In the genomic region with DNA sequence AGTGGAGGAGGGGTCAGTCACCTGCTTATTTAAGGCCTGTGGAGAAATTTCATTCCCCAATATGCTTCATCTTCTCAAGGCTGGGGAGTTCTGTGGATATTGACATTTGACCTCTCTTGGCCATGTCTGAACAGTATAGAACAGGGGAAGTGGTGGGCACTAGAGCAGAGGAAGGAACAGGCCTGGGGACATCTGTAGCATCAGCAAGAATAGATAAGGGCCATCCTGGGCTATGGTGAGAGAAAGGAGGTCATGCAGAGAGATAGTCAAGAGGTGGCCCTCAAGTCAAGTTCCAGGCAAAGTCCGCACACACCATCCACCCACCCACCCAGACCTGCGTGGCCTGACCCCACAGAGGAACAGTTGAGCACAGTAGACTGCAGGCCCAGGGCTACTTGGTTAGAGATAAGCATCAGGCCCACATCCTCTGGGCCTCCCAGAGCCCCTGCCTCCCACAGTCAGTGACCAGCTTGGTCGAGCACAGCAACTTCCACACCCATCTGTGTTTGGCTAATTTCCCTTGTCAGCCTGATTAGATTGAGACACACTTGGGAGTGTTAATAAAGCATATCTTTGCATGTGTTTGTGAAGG, we compare ENCODE assay signal across 9 mouse cellular contexts. TPM values are rescaled to one million over a fixed set of nuclear protein-coding genes. Genes with fewer than 3 reads are reported as not detected.
A peak's percentile ranks its signal among the peaks of the same experiment; 100 is the strongest.
DNase-seq lines count a peak whose midpoint lies in the region; ATAC-seq lines count a peak whose summit lies in the region.
"Had no signal": no experiment of that assay in that cellular context is flagged by ENCODE, and none has a peak within 500 bp of the region (broad histone marks: within the 10 kb centered on the region; RNA-seq: fewer than 3 reads in every experiment).

No protein-coding gene starts in this region.

- 0 out of 2 replicates have a peak overlapping the region, but pooled peaks have one; percentile 14 for H3K4me2 ChIP-seq in forebrain, embryonic 14.5 days (ENCODE audit: low read length)
- H3K4me2 ChIP-seq in hindbrain, embryonic 15.5 days, result no peak overlapping the region

- H3K27me3 ChIP-seq in forebrain, embryonic 14.5 days (replicated peaks; ENCODE audit: control insufficient read depth, insufficient read depth, low read length), result no peaks in the 10 kb centered on the region
- no peaks in the 10 kb centered on the region for H3K27me3 ChIP-seq in hindbrain, embryonic 15.5 days

- peaks cover 61% of the 10 kb centered on the region for H3K4me1 ChIP-seq in forebrain, embryonic 14.5 days (ENCODE audit: control insufficient read depth, insufficient read depth, low read length)
- H3K4me1 ChIP-seq in hindbrain, embryonic 15.5 days (replicated peaks), result peaks cover 63% of the 10 kb centered on the region

- H3K9me3 ChIP-seq in forebrain, embryonic 14.5 days (replicated peaks; ENCODE audit: control insufficient read depth, low read length), result no peaks in the 10 kb centered on the region
- H3K9me3 ChIP-seq in hindbrain, embryonic 15.5 days, result no peaks in the 10 kb centered on the region

- 46% methylated on average over 3 of the region's 3 CpGs for WGBS in forebrain, embryonic 14.5 days
- WGBS in hindbrain, embryonic 15.5 days, result 56% methylated on average over 3 of the region's 3 CpGs

- peak overlapping the region; percentile 67; the same call in 1 of the 2 replicates for H3K27ac ChIP-seq in forebrain, embryonic 14.5 days (ENCODE audit: low read depth, low read length)
- peak overlapping the region; percentile 73 for H3K27ac ChIP-seq in hindbrain, embryonic 15.5 days (replicated peaks)

- peaks cover 40% of the 10 kb centered on the region for H3K36me3 ChIP-seq in forebrain, embryonic 14.5 days (ENCODE audit: control insufficient read depth, insufficient read depth, low read length)
- peaks cover 35% of the 10 kb centered on the region for H3K36me3 ChIP-seq in hindbrain, embryonic 15.5 days

- no peak overlapping the region for H3K9ac ChIP-seq in forebrain, embryonic 14.5 days (ENCODE audit: low read length)
- no peak overlapping the region for H3K9ac ChIP-seq in hindbrain, embryonic 15.5 days

- intact Hi-C loops in gastrocnemius, postnatal 14 days (cut with DNase I; ENCODE audit: low total_unique reads), result no loop called here

- no peak overlapping the region for H3K4me3 ChIP-seq in forebrain, embryonic 14.5 days (ENCODE audit: low read depth, low read length)
- no peak overlapping the region for H3K4me3 ChIP-seq in hindbrain, embryonic 15.5 days

- ATAC-seq in forebrain, embryonic 14.5 days, result peak; percentile 68
- ATAC-seq in hindbrain, embryonic 15.5 days (ENCODE audit: low FRiP score, low read depth), result peak; percentile 51

- peak; percentile 33 for DNase-seq in gastrocnemius, postnatal 25 days
- DNase-seq in gastrocnemius, postnatal 14 days, result no peak
- DNase-seq in 416B (ENCODE audit: low read depth), result peak; percentile 84
- DNase-seq in forebrain, embryonic 14.5 days (ENCODE audit: low spot score), result no peak
- DNase-seq in spleen, adult 18-20 months, result no peak
- DNase-seq in thymus, postnatal 36 days, result no peak
- DNase-seq in gastrocnemius, postnatal 4 days (ENCODE audit: low spot score in 2 of 2), result no peak

RNA-seq across cellular contexts. Expression of gene Itm2c, which starts 7.5 kb away (rescaled TPM):
- total RNA-seq in gastrocnemius, postnatal 25 days (2021), result 10 to 100 TPM; 21.2 to 22.6 TPM
- 10 to 100 TPM; 48.7 to 50.4 TPM for total RNA-seq in gastrocnemius, postnatal 14 days (2021)
- 149 and 157 TPM in 2 replicates for polyA plus RNA-seq in forebrain, embryonic 14.5 days (2014; fragmentation: Nextera tagmentation; extraction: Ambion mirVana)
- 204 TPM in 2 replicates for polyA plus RNA-seq in hindbrain, embryonic 15.5 days (2015; fragmentation: Nextera tagmentation; extraction: Ambion mirVana)
- total RNA-seq in gastrocnemius, postnatal 4 days (2021), result 10 to 100 TPM; 79.6 to 80.8 TPM

RNA-seq across cellular contexts. Expression of gene 4933407L21Rik, which starts 26.7 kb away (rescaled TPM):
- not detected for total RNA-seq in gastrocnemius, postnatal 25 days (2021)
- under 1 TPM; 0.31 to 0.33 TPM for total RNA-seq in gastrocnemius, postnatal 14 days (2021)
- polyA plus RNA-seq in forebrain, embryonic 14.5 days (2014; fragmentation: Nextera tagmentation; extraction: Ambion mirVana), result 4.0 and 4.2 TPM in 2 replicates
- polyA plus RNA-seq in hindbrain, embryonic 15.5 days (2015; fragmentation: Nextera tagmentation; extraction: Ambion mirVana), result 7.1 and 7.7 TPM in 2 replicates
- under 1 TPM; 0.39 to 0.96 TPM for total RNA-seq in gastrocnemius, postnatal 4 days (2021)
- total RNA-seq: adrenal gland, adult 18-20 months had no signal

RNA-seq across cellular contexts. Expression of gene Gpr55, which starts 59.2 kb away (rescaled TPM):
- total RNA-seq in gastrocnemius, postnatal 25 days (2021), result not detected
- total RNA-seq in gastrocnemius, postnatal 14 days (2021), result not detected
- 0.05 TPM in 1 of 2 replicates, not detected in the other for polyA plus RNA-seq in forebrain, embryonic 14.5 days (2014; fragmentation: Nextera tagmentation; extraction: Ambion mirVana)
- polyA plus RNA-seq in hindbrain, embryonic 15.5 days (2015; fragmentation: Nextera tagmentation; extraction: Ambion mirVana), result 0.17 and 0.25 TPM in 2 replicates
- total RNA-seq in gastrocnemius, postnatal 4 days (2021), result not detected

Comparison
In these comparisons a context has a peak if more than half of its experiments do, and no peak if none do; other contexts are left out.
1. DNase-seq: peak in gastrocnemius, postnatal 25 days (single experiment) and 416B (single experiment); none in gastrocnemius, postnatal 14 days (single experiment), forebrain, embryonic 14.5 days (single experiment), spleen, adult 18-20 months (0 of 2), thymus, postnatal 36 days (0 of 2) and gastrocnemius, postnatal 4 days (0 of 2).